Mouse (Mus musculus) left cerebral cortex, postnatal 10 days (tissue): ENCODE results near the gene Supt4a. TPM values are rescaled to one million over a fixed set of nuclear protein-coding genes. Genes with fewer than 3 reads are reported as not detected.

Experiments
- DNase-seq, 2 experiments: peaks; one replicate each; pipeline ENCODE4 v3.0.0; 2021 to 2022; ENCODE audit warnings: low spot score in 2 of 2, mixed read lengths in 1 of 2; ENCODE audit errors: extremely low spot score in 1 of 2
- intact Hi-C: fragments of 180-260 bp; cut with DNase I; formaldehyde crosslinking; loops from one replicate; pipeline ENCODE4 v1.15.1; 2025
- total RNA-seq, 2 experiments: library from RNA; stranded (reverse); gene quantifications; 2 replicates each; pipeline ENCODE4 v1.2.3; 2021

Supt4a gene
- total RNA-seq, 2 experiments from 2014 or later = 48.5 to 57.1 TPM

DNA sequence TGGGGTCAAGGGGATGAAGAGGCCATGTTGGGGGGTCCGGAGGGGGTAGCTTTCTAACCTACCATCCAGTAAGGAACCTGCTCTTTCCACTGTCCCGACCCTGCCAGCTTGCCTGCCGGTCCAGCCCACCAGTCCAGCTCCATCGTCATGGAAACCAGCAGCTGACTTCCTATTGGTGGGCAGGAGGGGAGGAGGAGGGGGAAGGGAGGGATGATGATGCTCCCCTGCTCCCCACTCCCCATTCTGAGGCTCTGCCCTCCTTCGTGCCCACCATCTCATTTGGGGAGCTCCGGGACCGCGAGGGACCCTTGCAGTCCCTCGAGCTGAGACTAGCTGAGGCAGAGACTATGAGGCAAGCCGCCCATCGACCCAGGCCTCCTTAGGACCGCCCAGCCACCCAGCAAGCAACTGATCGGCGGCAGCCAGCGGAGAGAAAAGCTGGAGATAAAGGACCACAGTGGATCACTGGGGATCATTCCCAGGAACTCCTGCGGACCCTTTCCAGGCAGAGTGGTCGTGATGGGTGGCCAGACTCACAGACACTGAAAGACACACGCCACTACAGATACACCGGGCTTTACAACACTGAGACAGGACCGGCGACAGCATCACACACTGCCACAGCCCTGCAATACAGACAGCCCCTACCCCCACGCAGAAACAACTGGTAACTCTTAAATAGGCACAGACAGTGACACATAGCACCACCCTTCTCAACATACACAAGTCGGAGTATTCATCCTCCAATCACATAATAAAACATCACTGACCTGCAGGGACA lies 23.1 kb downstream of the Supt4a start, which contains the start of gene Tspoap1:
Gene Tspoap1 (plus strand): TSS at position 241 of the 781 bp plus-strand sequence.
- DNase-seq = peak; percentile 82 to 86
- intact Hi-C loops = no loop called here

DNA sequence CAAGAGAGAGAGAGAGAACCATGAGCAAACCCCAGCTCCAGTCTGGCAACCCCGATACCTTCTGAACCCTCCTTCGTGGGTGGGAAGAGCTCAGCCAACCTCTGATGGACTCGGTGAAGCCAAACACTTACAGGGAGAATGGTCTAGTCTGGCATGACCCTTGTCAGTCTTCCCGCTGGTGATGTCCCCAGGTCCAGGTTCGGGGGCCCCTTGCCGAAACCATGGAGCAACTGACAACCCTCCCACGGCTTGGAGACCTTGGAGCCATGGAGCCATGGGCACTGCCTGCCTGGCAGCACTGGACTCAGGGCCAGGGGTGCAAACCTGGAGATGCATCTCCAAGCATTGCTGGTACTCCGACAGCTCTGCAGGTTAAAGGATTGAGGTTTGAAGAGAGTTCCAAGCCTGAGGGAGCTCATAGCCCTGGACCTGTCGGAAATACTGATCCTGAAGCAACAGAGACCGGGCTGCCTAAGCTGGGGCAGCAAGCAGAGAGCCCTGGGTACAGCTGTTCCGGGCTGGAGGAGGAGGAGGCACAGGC lies 23.9 kb downstream of the Supt4a start:
- intact Hi-C loops = no loop called here
- peak in 1 of 2 experiments; percentile 36 for DNase-seq

- intact Hi-C loops = no loop called here
- DNase-seq = peak in 1 of 2 experiments; percentile 28
Measured at GRCm38 (mm10) chr11:87761806-87762701, 24.7 kb downstream of the Supt4a start.

DNA sequence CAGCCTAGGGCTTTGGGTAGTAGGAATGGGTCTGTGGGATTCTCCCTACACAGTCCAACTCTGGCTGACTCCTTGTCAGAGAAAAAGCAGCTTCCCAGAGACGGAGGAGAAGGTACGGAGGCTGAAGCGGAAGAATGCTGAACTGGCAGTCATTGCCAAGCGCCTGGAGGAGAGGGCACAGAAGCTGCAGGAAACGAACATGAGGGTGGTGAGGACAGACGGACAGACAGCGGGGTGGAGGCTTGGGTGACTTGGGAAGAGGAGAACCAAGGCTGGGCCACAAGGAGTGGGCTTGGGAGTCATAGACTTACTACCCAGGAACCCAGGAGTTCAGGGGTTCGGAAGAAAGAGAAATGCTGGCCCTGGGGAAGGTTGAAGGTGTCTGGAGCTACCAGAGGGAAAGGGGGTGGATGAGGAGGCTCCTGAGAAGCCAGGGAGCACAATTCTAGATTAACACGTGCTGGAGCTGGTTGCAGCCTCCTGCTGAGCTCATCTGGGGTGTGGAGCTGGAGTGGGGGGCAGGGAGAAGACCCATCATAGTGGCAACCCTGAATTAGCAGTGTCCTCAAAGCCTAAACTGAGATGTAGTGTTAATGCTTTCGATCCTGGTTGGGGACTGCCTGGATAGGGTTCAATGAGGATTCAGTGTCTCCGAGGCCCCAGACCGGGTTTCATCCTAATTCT lies 25.5 kb downstream of the Supt4a start:
- peak in 1 of 2 experiments; percentile 38 for DNase-seq
- intact Hi-C loops = no loop called here

DNA sequence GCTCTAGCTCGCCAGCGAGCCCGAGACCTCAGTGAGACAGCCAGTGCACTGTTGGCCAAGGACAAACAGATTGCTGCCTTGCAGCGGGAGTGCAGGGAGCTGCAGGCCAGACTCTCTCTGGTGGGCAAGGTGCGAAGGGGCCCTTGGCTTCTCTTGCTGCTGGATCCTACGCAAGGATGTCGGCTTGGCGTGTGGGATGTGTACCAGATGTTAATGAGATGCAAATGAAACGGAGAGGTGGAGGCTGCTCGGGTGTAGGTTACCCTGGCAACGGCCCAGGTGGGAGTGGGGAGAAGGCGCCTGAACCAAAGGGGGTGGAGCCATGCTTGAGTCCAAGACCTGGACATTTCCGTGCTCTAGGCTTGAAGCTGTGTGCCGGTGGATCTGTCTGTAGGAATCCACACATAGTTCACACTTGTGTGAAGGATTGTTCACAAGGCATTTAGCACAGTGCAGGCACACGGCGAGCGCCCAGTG lies 26.2 kb downstream of the Supt4a start:
- intact Hi-C loops = no loop called here
- DNase-seq = peak; percentile 60 to 82

GRCm38 (mm10) chr11:87763988-87764876 lies 26.9 kb downstream of the Supt4a start:
- peak in 1 of 2 experiments; percentile 75 for DNase-seq
- intact Hi-C loops = no loop called here

DNA sequence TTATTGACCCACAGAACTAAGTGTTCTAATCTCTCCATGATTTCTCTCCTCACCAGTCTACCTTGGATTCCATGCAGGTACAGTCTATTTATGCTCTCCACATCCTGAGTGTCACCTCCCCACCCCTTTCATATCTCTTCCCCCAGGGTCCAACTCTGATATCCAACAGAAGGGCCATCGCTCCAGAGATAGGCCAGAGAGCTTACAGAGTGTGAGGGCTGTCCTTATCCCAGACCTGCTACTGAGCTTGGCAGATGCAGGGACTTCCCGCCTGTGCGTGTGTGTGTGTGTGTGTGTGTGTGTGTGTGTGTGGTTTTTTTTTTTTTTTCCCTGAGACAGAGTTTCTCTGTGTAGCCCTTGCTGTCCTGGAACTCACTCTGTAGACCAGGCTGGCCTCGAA lies 31.4 kb downstream of the Supt4a start:
- no peak for DNase-seq
- intact Hi-C loops = no loop called here

GRCm38 (mm10) chr11:87770989-87771388 lies 33.6 kb downstream of the Supt4a start:
- DNase-seq = peak; percentile 40 to 72
- intact Hi-C loops = loop anchor here (2.0 kb wide), 1 partner anchor 108 kb away; the partner anchor contains the start of gene Rnf43

DNA sequence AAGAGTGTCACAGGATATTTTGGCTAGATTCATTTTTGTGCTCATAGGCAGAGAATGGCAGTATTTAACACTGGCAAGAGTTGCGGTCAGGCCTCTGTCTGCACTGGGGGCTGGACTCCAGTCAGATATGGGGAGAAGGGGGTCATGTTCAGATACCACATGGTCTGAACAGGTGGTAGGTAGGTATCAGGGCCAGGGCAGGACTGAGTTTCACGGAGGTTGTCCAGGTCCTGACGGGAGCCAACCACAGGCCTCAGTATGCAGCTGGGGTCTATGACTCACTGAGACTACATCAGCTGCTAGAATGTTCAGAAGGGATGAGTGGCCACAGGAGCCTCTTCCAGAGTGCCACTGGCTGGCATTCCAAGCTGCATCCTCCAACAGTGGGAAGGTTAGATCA lies 35.0 kb downstream of the Supt4a start:
- intact Hi-C loops = no loop called here

GRCm38 (mm10) chr11:87778100-87778765 lies 40.9 kb downstream of the Supt4a start:
- intact Hi-C loops = no loop called here

More for the DNA sequence above, 35.0 kb downstream of the Supt4a start:
- no peak for DNase-seq

DNA sequence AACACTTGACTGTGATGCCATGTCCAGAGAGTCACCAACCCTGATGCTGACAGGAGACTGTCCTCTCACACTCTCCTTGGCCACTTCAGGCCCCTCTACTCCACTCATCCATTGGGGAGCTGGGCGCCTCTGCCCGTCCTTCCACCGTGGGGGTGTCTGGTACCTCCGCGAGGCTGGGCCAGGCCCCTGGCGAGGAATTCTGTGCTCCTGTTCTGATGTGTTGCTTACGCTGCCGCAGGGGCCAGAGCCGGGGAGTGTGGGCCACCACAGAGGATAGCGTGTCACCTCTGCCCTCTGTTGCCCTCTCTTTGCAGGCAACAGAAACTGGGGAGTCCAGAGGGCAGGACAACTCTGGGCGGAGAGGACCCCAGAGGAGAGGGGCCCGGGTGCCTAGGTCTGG lies 41.6 kb downstream of the Supt4a start:
- DNase-seq = no peak
- intact Hi-C loops = no loop called here

More at GRCm38 (mm10) chr11:87778100-87778765, 40.9 kb downstream of the Supt4a start:
- DNase-seq = peak in 1 of 2 experiments; percentile 77

GRCm38 (mm10) chr11:87779392-87779791 lies 42.0 kb downstream of the Supt4a start:
- intact Hi-C loops = no loop called here
- no peak for DNase-seq

- DNase-seq = no peak
- intact Hi-C loops = no loop called here
Measured at GRCm38 (mm10) chr11:87780130-87780529, 42.8 kb downstream of the Supt4a start.

- intact Hi-C loops = no loop called here
- no peak for DNase-seq
Measured at GRCm38 (mm10) chr11:87790088-87790487, 52.7 kb downstream of the Supt4a start.
